Mouse (Mus musculus) adipocyte (in vitro differentiated cells): ENCODE measurements around the gene Hspd1.

Source experiments
- DNase-seq: peaks from one replicate; pipeline ENCODE4 v3.0.0-alpha.2; 2016; ENCODE audit warnings: low spot score

Hspd1 gene

GRCm38 (mm10) chr1:55041691-55042090 lies 46.4 kb downstream of the Hspd1 start:
- no peak for DNase-seq

- DNase-seq, result no peak
These were observed 48.1 kb downstream of the Hspd1 start for GRCm38 (mm10) chr1:55039944-55040343.

GRCm38 (mm10) chr1:55031026-55031779 lies 56.8 kb downstream of the Hspd1 start:
- no peak for DNase-seq

- no peak for DNase-seq
These were observed 58.6 kb downstream of the Hspd1 start for GRCm38 (mm10) chr1:55029446-55029845.

GRCm38 (mm10) chr1:55028512-55029249 lies 59.4 kb downstream of the Hspd1 start:
- no peak for DNase-seq

GRCm38 (mm10) chr1:55027966-55028365 lies 60.1 kb downstream of the Hspd1 start:
- DNase-seq, result no peak
